Mouse (Mus musculus): ENCODE measurements around the gene Keap1. TPM values are rescaled to one million over a fixed set of nuclear protein-coding genes. Genes with fewer than 3 reads are reported as not detected.

The Keap1 gene
- polyA plus RNA-seq, 1 experiment from 2014 or later: 78.5 TPM

GRCm38 (mm10) chr9:21183905-21184413, 55.2 kb downstream of the Keap1 start:
- ATAC-seq: no peak
- 6% methylated on average over 32 of the region's 34 CpGs for WGBS
- Histone ChIP-seq H3K27ac (ENCODE audit: low read length) (no peak overlapping the region), H3K36me3 (ENCODE audit: control insufficient read depth, insufficient read depth) (no peaks in the 10 kb centered on the region), H3K4me1 (replicated peaks; ENCODE audit: control insufficient read depth, insufficient read depth, low read length) (peaks cover 5% of the 10 kb centered on the region; the same call in 1 of the 2 replicates), H3K9me3 (ENCODE audit: control insufficient read depth, low read length) (no peaks in the 10 kb centered on the region), H3K4me2 (ENCODE audit: low read length) (peak overlapping the region; percentile 34), H3K27me3 (replicated peaks; ENCODE audit: control insufficient read depth, insufficient read depth, low read length) (peaks cover 10% of the 10 kb centered on the region; the same call in 1 of the 2 replicates), H3K4me3 (replicated peaks; ENCODE audit: low read length) (peak overlapping the region; percentile 18), H3K9ac (replicated peaks; ENCODE audit: low read depth, low read length) (no peak overlapping the region)

- Histone ChIP-seq H3K4me3 (replicated peaks; ENCODE audit: low read length) (no peak overlapping the region), H3K36me3 (ENCODE audit: control insufficient read depth, insufficient read depth) (no peaks in the 10 kb centered on the region), H3K9me3 (ENCODE audit: control insufficient read depth, low read length) (no peaks in the 10 kb centered on the region), H3K4me1 (replicated peaks; ENCODE audit: control insufficient read depth, insufficient read depth, low read length) (peaks cover 5% of the 10 kb centered on the region; the same call in 1 of the 2 replicates), H3K4me2 (ENCODE audit: low read length) (no peak overlapping the region), H3K9ac (replicated peaks; ENCODE audit: low read depth, low read length) (no peak overlapping the region), H3K27ac (ENCODE audit: low read length) (no peak overlapping the region), H3K27me3 (replicated peaks; ENCODE audit: control insufficient read depth, insufficient read depth, low read length) (peaks cover 10% of the 10 kb centered on the region; the same call in 1 of the 2 replicates)
- WGBS: 88% methylated on average over 6 of the region's 6 CpGs
- ATAC-seq: no peak
Observed at GRCm38 (mm10) chr9:21183421-21183820, 55.7 kb downstream of the Keap1 start.

GRCm38 (mm10) chr9:21181421-21182220, 57.5 kb downstream of the Keap1 start:
- H3K27ac ChIP-seq (ENCODE audit: low read length): no peak overlapping the region
- no peaks in the 10 kb centered on the region for H3K9me3 ChIP-seq (ENCODE audit: control insufficient read depth, low read length)
- H3K4me3 ChIP-seq (replicated peaks; ENCODE audit: low read length): no peak overlapping the region
- no peaks in the 10 kb centered on the region for H3K36me3 ChIP-seq (ENCODE audit: control insufficient read depth, insufficient read depth)
- H3K4me1 ChIP-seq (replicated peaks; ENCODE audit: control insufficient read depth, insufficient read depth, low read length): peaks cover 5% of the 10 kb centered on the region; the same call in 1 of the 2 replicates
- 9% methylated on average over 40 of the region's 48 CpGs for WGBS
- 0 out of 2 replicates have a peak overlapping the region, but pooled peaks have one; percentile 17 for H3K4me2 ChIP-seq (ENCODE audit: low read length)
- ATAC-seq: no peak
- H3K27me3 ChIP-seq (replicated peaks; ENCODE audit: control insufficient read depth, insufficient read depth, low read length): peaks cover 10% of the 10 kb centered on the region; the same call in 1 of the 2 replicates
- H3K9ac ChIP-seq (replicated peaks; ENCODE audit: low read depth, low read length): no peak overlapping the region; the same call in 1 of the 2 replicates

- no peak for ATAC-seq
- Histone ChIP-seq H3K9me3 (ENCODE audit: control insufficient read depth, low read length) (no peaks in the 10 kb centered on the region), H3K27me3 (replicated peaks; ENCODE audit: control insufficient read depth, insufficient read depth, low read length) (peaks cover 10% of the 10 kb centered on the region; the same call in 1 of the 2 replicates), H3K4me3 (replicated peaks; ENCODE audit: low read length) (no peak overlapping the region), H3K27ac (ENCODE audit: low read length) (no peak overlapping the region), H3K36me3 (ENCODE audit: control insufficient read depth, insufficient read depth) (no peaks in the 10 kb centered on the region), H3K9ac (replicated peaks; ENCODE audit: low read depth, low read length) (no peak overlapping the region), H3K4me2 (ENCODE audit: low read length) (no peak overlapping the region), H3K4me1 (replicated peaks; ENCODE audit: control insufficient read depth, insufficient read depth, low read length) (peaks cover 5% of the 10 kb centered on the region; the same call in 1 of the 2 replicates)
- WGBS: 47% methylated on average over 1 of the region's 1 CpGs
Observed at GRCm38 (mm10) chr9:21180841-21181240, 58.3 kb downstream of the Keap1 start.

- Histone ChIP-seq H3K9me3 (ENCODE audit: control insufficient read depth, low read length) (no peaks in the 10 kb centered on the region), H3K36me3 (ENCODE audit: control insufficient read depth, insufficient read depth) (no peaks in the 10 kb centered on the region), H3K4me2 (ENCODE audit: low read length) (no peak overlapping the region), H3K27me3 (replicated peaks; ENCODE audit: control insufficient read depth, insufficient read depth, low read length) (peaks cover 10% of the 10 kb centered on the region; the same call in 1 of the 2 replicates), H3K4me1 (replicated peaks; ENCODE audit: control insufficient read depth, insufficient read depth, low read length) (peaks cover 5% of the 10 kb centered on the region; the same call in 1 of the 2 replicates), H3K4me3 (replicated peaks; ENCODE audit: low read length) (no peak overlapping the region), H3K9ac (replicated peaks; ENCODE audit: low read depth, low read length) (no peak overlapping the region), H3K27ac (ENCODE audit: low read length) (no peak overlapping the region)
- no peak for ATAC-seq
- 60% methylated on average over 4 of the region's 4 CpGs for WGBS
Observed at GRCm38 (mm10) chr9:21180402-21180801, 58.8 kb downstream of the Keap1 start.

Other genes starting within 250 kb of the Keap1 start
- gene Mrpl4, start 236.6 kb downstream of the Keap1 start, polyA plus RNA-seq (2015; fragmentation: Nextera tagmentation; extraction: Ambion mirVana): 109 and 113 TPM in 2 replicates
- 3.3 and 4.5 TPM in 2 replicates for gene Icam1, start 223.4 kb downstream of the Keap1 start, polyA plus RNA-seq (2015; fragmentation: Nextera tagmentation; extraction: Ambion mirVana)
- not detected in 2 replicates for gene Icam4, start 210.0 kb downstream of the Keap1 start, polyA plus RNA-seq (2015; fragmentation: Nextera tagmentation; extraction: Ambion mirVana)
- 2.3 and 2.4 TPM in 2 replicates for gene Icam5, start 207.3 kb downstream of the Keap1 start, polyA plus RNA-seq (2015; fragmentation: Nextera tagmentation; extraction: Ambion mirVana)
- gene Zglp1, start 172.3 kb downstream of the Keap1 start, polyA plus RNA-seq (2015; fragmentation: Nextera tagmentation; extraction: Ambion mirVana): 0.25 and 1.7 TPM in 2 replicates
- gene Gm49373, start 166.3 kb downstream of the Keap1 start, polyA plus RNA-seq (2015; fragmentation: Nextera tagmentation; extraction: Ambion mirVana): 1.2 and 1.4 TPM in 2 replicates
- gene Fdx1l, start 165.7 kb downstream of the Keap1 start, polyA plus RNA-seq (2015; fragmentation: Nextera tagmentation; extraction: Ambion mirVana): 49.7 and 60.5 TPM in 2 replicates
- 1.6 and 1.9 TPM in 2 replicates for gene Gm38431, start 147.4 kb downstream of the Keap1 start, polyA plus RNA-seq (2015; fragmentation: Nextera tagmentation; extraction: Ambion mirVana)
- 37.4 and 38.8 TPM in 2 replicates for gene Raver1, start 147.4 kb downstream of the Keap1 start, polyA plus RNA-seq (2015; fragmentation: Nextera tagmentation; extraction: Ambion mirVana)
- gene Tyk2, start 108.1 kb downstream of the Keap1 start, polyA plus RNA-seq (2015; fragmentation: Nextera tagmentation; extraction: Ambion mirVana): 10.4 and 13.7 TPM in 2 replicates
- gene Cdc37, start 89.4 kb downstream of the Keap1 start, polyA plus RNA-seq (2015; fragmentation: Nextera tagmentation; extraction: Ambion mirVana): 213 and 234 TPM in 2 replicates
- gene Pde4a, start 73.6 kb downstream of the Keap1 start, polyA plus RNA-seq (2015; fragmentation: Nextera tagmentation; extraction: Ambion mirVana): 24.9 and 32.0 TPM in 2 replicates
- 2.6 and 2.8 TPM in 2 replicates for gene S1pr5, start 9.1 kb upstream of the Keap1 start, polyA plus RNA-seq (2015; fragmentation: Nextera tagmentation; extraction: Ambion mirVana)
- 47.6 and 51.8 TPM in 2 replicates for gene Atg4d, start 25.9 kb upstream of the Keap1 start, polyA plus RNA-seq (2015; fragmentation: Nextera tagmentation; extraction: Ambion mirVana)
- gene Kri1, start 48.6 kb upstream of the Keap1 start, polyA plus RNA-seq (2015; fragmentation: Nextera tagmentation; extraction: Ambion mirVana): 18.3 and 20.1 TPM in 2 replicates
- gene Cdkn2d, start 52.0 kb upstream of the Keap1 start, polyA plus RNA-seq (2015; fragmentation: Nextera tagmentation; extraction: Ambion mirVana): 85.1 and 97.7 TPM in 2 replicates
- 1.8 and 2.9 TPM in 2 replicates for gene Ap1m2, start 73.0 kb upstream of the Keap1 start, polyA plus RNA-seq (2015; fragmentation: Nextera tagmentation; extraction: Ambion mirVana)
- gene Slc44a2, start 81.3 kb upstream of the Keap1 start, polyA plus RNA-seq (2015; fragmentation: Nextera tagmentation; extraction: Ambion mirVana): 86.2 and 88.7 TPM in 2 replicates
- gene Ilf3, start 128.5 kb upstream of the Keap1 start, polyA plus RNA-seq (2015; fragmentation: Nextera tagmentation; extraction: Ambion mirVana): 309 and 325 TPM in 2 replicates
- 48.4 and 53.8 TPM in 2 replicates for gene Qtrt1, start 172.5 kb upstream of the Keap1 start, polyA plus RNA-seq (2015; fragmentation: Nextera tagmentation; extraction: Ambion mirVana)
- gene Dnm2, start 185.5 kb upstream of the Keap1 start, polyA plus RNA-seq (2015; fragmentation: Nextera tagmentation; extraction: Ambion mirVana): 76.1 and 82.5 TPM in 2 replicates

Measured in forebrain, embryonic 16.5 days (tissue).